ENCODE assay signal across 8 mouse cellular contexts in genomic region chr4:99929149-99929612, GRCm38 (mm10). TPM values are rescaled to one million over a fixed set of nuclear protein-coding genes. Genes with fewer than 3 reads are reported as not detected.
A peak's percentile ranks its signal among the peaks of the same experiment; 100 is the strongest.
DNase-seq lines count a peak whose midpoint lies in the region; ATAC-seq and TF ChIP-seq lines count a peak whose summit lies in the region.

Gene Pgm1 (plus strand): TSS chr4:99929414.

- peak within 1 kb of the TSS; percentile 97 for H3K9ac ChIP-seq in heart, embryonic 16.5 days (ENCODE audit: low read length)
- H3K9ac ChIP-seq in liver, embryonic 11.5 days (ENCODE audit: low read depth, low read length) = peak within 1 kb of the TSS; percentile 68

- no peaks in the 10 kb centered on the region for H3K9me3 ChIP-seq in heart, embryonic 16.5 days (replicated peaks; ENCODE audit: control insufficient read depth, low read length)
- no peaks in the 10 kb centered on the region for H3K9me3 ChIP-seq in liver, embryonic 11.5 days (ENCODE audit: control insufficient read depth, low read length)

- peak within 1 kb of the TSS; percentile 100 for H3K27ac ChIP-seq in heart, embryonic 16.5 days (ENCODE audit: low read length)
- peak within 1 kb of the TSS; percentile 95 for H3K27ac ChIP-seq in liver, embryonic 11.5 days (ENCODE audit: low read depth, low read length)
- H3K27ac ChIP-seq in thymus, adult 2 months (ENCODE audit: control insufficient read depth, insufficient read depth, low read length) = peak within 1 kb of the TSS; percentile 17

- peak within 1 kb of the TSS; percentile 68 for H3K4me2 ChIP-seq in heart, embryonic 16.5 days (ENCODE audit: low read depth, low read length)
- H3K4me2 ChIP-seq in liver, embryonic 11.5 days = peak within 1 kb of the TSS; percentile 70

- no peak for TF ChIP-seq CTCF in thymus, adult 2 months (IDR thresholded peaks at IDR 0.05; ENCODE audit: borderline replicate concordance, control insufficient read depth, extremely low read depth, insufficient read depth, low read length, poor library complexity)

- TF ChIP-seq POLR2A in thymus, adult 2 months (IDR thresholded peaks at IDR 0.05; ENCODE audit: control insufficient read depth, extremely low read depth, insufficient read depth, low read length, poor library complexity) = no peak; the same call in 1 of the 2 replicates

- no peaks in the 10 kb centered on the region for H3K36me3 ChIP-seq in heart, embryonic 16.5 days (ENCODE audit: control insufficient read depth, insufficient read depth)
- H3K36me3 ChIP-seq in liver, embryonic 11.5 days (ENCODE audit: control insufficient read depth, insufficient read depth, low read length) = 0 out of 2 replicates have a peak, but pooled peaks cover 3% of the 10 kb centered on the region
- H3K36me3 ChIP-seq in thymus, adult 2 months (ENCODE audit: control insufficient read depth, insufficient read depth, low read length) = no peaks in the 10 kb centered on the region

- DNase-seq in adrenal gland, postnatal 25 days = peak; percentile 90
- DNase-seq in fibroblast of lung, adult 2 months (ENCODE audit: low read depth) = peak; percentile 54
- peak; percentile 94 for DNase-seq in kidney, postnatal 14 days
- DNase-seq in liver, embryonic 11.5 days (ENCODE audit: low spot score) = peak; percentile 81
- DNase-seq in thymus, adult 2 months = no peak

- WGBS in heart, embryonic 16.5 days = 2% methylated on average over 23 of the region's 23 CpGs
- WGBS in liver, embryonic 11.5 days = 4% methylated on average over 23 of the region's 23 CpGs
- 3% methylated on average over 23 of the region's 23 CpGs for WGBS in thymus, adult 2 months

- peak; percentile 85 for ATAC-seq in CD4-positive, CD25-positive, alpha-beta regulatory T cell, adult 4 months
- peak; percentile 84 for ATAC-seq in heart, embryonic 16.5 days (replicated peaks; ENCODE audit: extremely low read depth, insufficient read depth, low FRiP score)
- peak; percentile 85 for ATAC-seq in liver, embryonic 11.5 days (replicated peaks; ENCODE audit: low FRiP score)
- peak; percentile 85 for ATAC-seq in monocyte, adult 5-6 weeks (replicated peaks; ENCODE audit: insufficient number of reproducible peaks, low FRiP score, low TSS enrichment, poor library complexity, severe bottlenecking)

- H3K4me1 ChIP-seq in heart, embryonic 16.5 days (ENCODE audit: control insufficient read depth, insufficient read depth, low read length) = peaks cover 20% of the 10 kb centered on the region
- H3K4me1 ChIP-seq in liver, embryonic 11.5 days (replicated peaks; ENCODE audit: control insufficient read depth, insufficient read depth, low read length) = peaks cover 15% of the 10 kb centered on the region
- peaks cover 6% of the 10 kb centered on the region; the same call in 1 of the 2 replicates for H3K4me1 ChIP-seq in thymus, adult 2 months (replicated peaks; ENCODE audit: control insufficient read depth, insufficient read depth, low read length)

- no peaks in the 10 kb centered on the region for H3K27me3 ChIP-seq in heart, embryonic 16.5 days (ENCODE audit: control insufficient read depth, insufficient read depth, low read length)
- H3K27me3 ChIP-seq in liver, embryonic 11.5 days (replicated peaks; ENCODE audit: control insufficient read depth, insufficient read depth, low read length) = no peaks in the 10 kb centered on the region
- H3K27me3 ChIP-seq in thymus, adult 2 months (ENCODE audit: control insufficient read depth, insufficient read depth, low read length) = no peaks in the 10 kb centered on the region

- peak within 1 kb of the TSS; percentile 85 for H3K4me3 ChIP-seq in heart, embryonic 16.5 days (ENCODE audit: low read length)
- peak within 1 kb of the TSS; percentile 76 for H3K4me3 ChIP-seq in liver, embryonic 11.5 days (ENCODE audit: low read depth, low read length)
- peak within 1 kb of the TSS; percentile 93 for H3K4me3 ChIP-seq in thymus, adult 2 months (ENCODE audit: control insufficient read depth, insufficient read depth, low read length)

RNA-seq across cellular contexts. Expression of gene Pgm1, which starts in this region (rescaled TPM):
- 10 to 100 TPM; 34.0 to 59.5 TPM for polyA plus RNA-seq in CD4-positive, CD25-positive, alpha-beta regulatory T cell, adult 4 months (2017; shearing (Covaris generic))
- 89.3 and 100 TPM in 2 replicates for total RNA-seq in adrenal gland, postnatal 25 days (2021)
- polyA plus RNA-seq in heart, embryonic 16.5 days (2015; fragmentation: Nextera tagmentation; extraction: Ambion mirVana) = 291 and 294 TPM in 2 replicates
- 105 and 117 TPM in 2 replicates for polyA plus RNA-seq in liver, embryonic 11.5 days (2014; fragmentation: Nextera tagmentation; extraction: Ambion mirVana)
- total RNA-seq in monocyte, adult 5-6 weeks (2017) = 11.8 to 18.0 TPM (median 14.0 TPM) in 3 replicates
- polyA plus RNA-seq in thymus, adult 2 months (2012; rRNA removed) = 25.3 and 29.7 TPM in 2 replicates

Comparison
In these comparisons a context has a peak if more than half of its experiments do, and no peak if none do; other contexts are left out.
1. H3K27ac ChIP-seq: peak in every context shown above with its lines; median percentile 100 in heart, embryonic 16.5 days; 95 in liver, embryonic 11.5 days; 17 in thymus, adult 2 months.